Mouse (Mus musculus): ENCODE data around the gene Snrk. TPM values are rescaled to one million over a fixed set of nuclear protein-coding genes. Genes with fewer than 3 reads are reported as not detected.

The Snrk gene
- polyA plus RNA-seq (2015; fragmentation: Nextera tagmentation; extraction: Ambion mirVana), result 71.9 and 80.2 TPM in 2 replicates

- under 1% methylated on average over 67 of the region's 67 CpGs for WGBS
- Histone ChIP-seq H3K4me1 (replicated peaks) (peaks cover 25% of the 10 kb centered on the region), H3K9ac (peak within 1 kb of the TSS; percentile 93), H3K4me2 (peak within 1 kb of the TSS; percentile 84), H3K27ac (replicated peaks) (peak within 1 kb of the TSS; percentile 94), H3K9me3 (no peaks in the 10 kb centered on the region), H3K27me3 (no peaks in the 10 kb centered on the region), H3K36me3 (no peaks in the 10 kb centered on the region; the same call in 1 of the 2 replicates), H3K4me3 (peak within 1 kb of the TSS; percentile 86)
- ATAC-seq (ENCODE audit: low FRiP score, low read depth), result peak; percentile 97
These were observed at the start of gene Snrk for GRCm38 (mm10) chr9:122117112-122117616. Snrk (plus strand) TSS chr9:122117266.

- H3K9me3 ChIP-seq, result no peaks in the 10 kb centered on the region
- no peaks in the 10 kb centered on the region for H3K4me1 ChIP-seq (replicated peaks)
- WGBS, result 76% methylated on average over 2 of the region's 2 CpGs
- H3K4me2 ChIP-seq, result no peak overlapping the region
- no peaks in the 10 kb centered on the region for H3K36me3 ChIP-seq
- H3K4me3 ChIP-seq, result no peak overlapping the region
- H3K9ac ChIP-seq, result no peak overlapping the region
- no peak overlapping the region for H3K27ac ChIP-seq (replicated peaks)
- no peaks in the 10 kb centered on the region for H3K27me3 ChIP-seq
- no peak for ATAC-seq (ENCODE audit: low FRiP score, low read depth)
These were observed 49.4 kb upstream of the Snrk start for GRCm38 (mm10) chr9:122067654-122068053.

- H3K27me3 ChIP-seq, result no peaks in the 10 kb centered on the region
- H3K9ac ChIP-seq, result no peak overlapping the region
- no peak overlapping the region for H3K27ac ChIP-seq (replicated peaks)
- ATAC-seq (ENCODE audit: low FRiP score, low read depth), result no peak
- H3K36me3 ChIP-seq, result no peaks in the 10 kb centered on the region
- WGBS, result 80% methylated on average over 11 of the region's 11 CpGs
- H3K4me1 ChIP-seq (replicated peaks), result no peaks in the 10 kb centered on the region
- no peaks in the 10 kb centered on the region for H3K9me3 ChIP-seq
- no peak overlapping the region for H3K4me2 ChIP-seq
- no peak overlapping the region for H3K4me3 ChIP-seq
These were observed 47.4 kb upstream of the Snrk start for GRCm38 (mm10) chr9:122069560-122070174.

- no peak overlapping the region for H3K4me3 ChIP-seq
- no peaks in the 10 kb centered on the region for H3K27me3 ChIP-seq
- H3K9me3 ChIP-seq, result no peaks in the 10 kb centered on the region
- ATAC-seq (ENCODE audit: low FRiP score, low read depth), result no peak
- H3K4me2 ChIP-seq, result no peak overlapping the region
- H3K4me1 ChIP-seq (replicated peaks), result 0 out of 2 replicates have a peak, but pooled peaks cover 7% of the 10 kb centered on the region
- WGBS, result 61% methylated on average over 2 of the region's 2 CpGs
- H3K36me3 ChIP-seq, result no peaks in the 10 kb centered on the region
- no peak overlapping the region for H3K9ac ChIP-seq
- no peak overlapping the region for H3K27ac ChIP-seq (replicated peaks)
These were observed 43.1 kb upstream of the Snrk start for GRCm38 (mm10) chr9:122073980-122074379.

- H3K4me1 ChIP-seq (replicated peaks), result 0 out of 2 replicates have a peak, but pooled peaks cover 9% of the 10 kb centered on the region
- H3K9me3 ChIP-seq, result no peaks in the 10 kb centered on the region
- H3K4me2 ChIP-seq, result no peak overlapping the region
- no peak overlapping the region for H3K4me3 ChIP-seq
- no peaks in the 10 kb centered on the region for H3K36me3 ChIP-seq
- no peak overlapping the region for H3K9ac ChIP-seq
- 90% methylated on average over 13 of the region's 13 CpGs for WGBS
- no peak for ATAC-seq (ENCODE audit: low FRiP score, low read depth)
- no peaks in the 10 kb centered on the region for H3K27me3 ChIP-seq
- H3K27ac ChIP-seq (replicated peaks), result no peak overlapping the region
These were observed 42.5 kb upstream of the Snrk start for GRCm38 (mm10) chr9:122074575-122074974.

DNA sequence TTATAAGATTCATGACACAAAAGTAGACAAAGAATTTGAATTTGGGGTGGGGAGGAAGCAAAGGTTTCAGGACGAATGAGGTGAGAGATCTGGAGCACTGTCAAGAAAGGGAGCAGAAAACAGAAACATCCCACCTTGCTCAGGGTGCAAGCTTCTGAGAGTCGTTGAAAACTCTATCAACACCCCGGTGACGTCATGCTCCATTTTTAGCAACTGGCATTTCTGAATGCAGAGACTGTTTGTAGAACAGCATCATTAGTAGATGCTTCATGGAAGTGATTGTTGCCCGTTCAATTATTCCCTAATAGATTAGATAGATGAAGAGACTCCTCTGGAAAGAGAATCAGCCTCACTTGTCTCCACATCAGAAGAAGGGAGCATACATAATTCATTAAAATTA lies 38.6 kb upstream of the Snrk start:
- ATAC-seq (ENCODE audit: low FRiP score, low read depth), result no peak
- Histone ChIP-seq H3K27me3 (no peaks in the 10 kb centered on the region), H3K27ac (replicated peaks) (no peak overlapping the region), H3K4me3 (no peak overlapping the region), H3K4me1 (replicated peaks) (0 out of 2 replicates have a peak, but pooled peaks cover 9% of the 10 kb centered on the region), H3K9ac (no peak overlapping the region), H3K36me3 (no peaks in the 10 kb centered on the region), H3K9me3 (no peaks in the 10 kb centered on the region), H3K4me2 (no peak overlapping the region)
- 64% methylated on average over 5 of the region's 5 CpGs for WGBS

DNA sequence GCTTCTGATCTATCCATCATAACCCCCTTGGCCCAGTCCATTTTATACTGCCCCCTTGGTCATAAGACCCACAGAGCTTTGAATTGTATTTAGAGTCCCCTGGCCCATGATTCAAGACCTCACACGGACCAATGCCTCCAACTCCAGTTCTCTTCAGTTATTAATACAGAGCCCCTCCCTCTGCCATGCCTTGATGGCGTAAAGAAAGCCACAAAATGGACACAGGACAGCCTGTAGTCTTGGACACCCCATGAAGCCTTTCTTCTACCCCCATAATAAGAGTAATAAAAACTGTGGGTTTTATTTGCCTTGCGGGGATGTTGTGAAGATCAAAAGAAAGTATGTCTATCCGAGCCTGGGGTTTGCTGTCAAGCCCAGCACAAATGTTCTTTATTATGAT lies 33.4 kb upstream of the Snrk start:
- Histone ChIP-seq H3K4me2 (no peak overlapping the region), H3K4me1 (replicated peaks) (0 out of 2 replicates have a peak, but pooled peaks cover 8% of the 10 kb centered on the region), H3K27ac (replicated peaks) (peak overlapping the region; percentile 6; the same call in 1 of the 2 replicates), H3K27me3 (no peaks in the 10 kb centered on the region), H3K36me3 (no peaks in the 10 kb centered on the region), H3K4me3 (no peak overlapping the region), H3K9ac (no peak overlapping the region), H3K9me3 (no peaks in the 10 kb centered on the region)
- 72% methylated on average over 4 of the region's 4 CpGs for WGBS
- no peak for ATAC-seq (ENCODE audit: low FRiP score, low read depth)

DNA sequence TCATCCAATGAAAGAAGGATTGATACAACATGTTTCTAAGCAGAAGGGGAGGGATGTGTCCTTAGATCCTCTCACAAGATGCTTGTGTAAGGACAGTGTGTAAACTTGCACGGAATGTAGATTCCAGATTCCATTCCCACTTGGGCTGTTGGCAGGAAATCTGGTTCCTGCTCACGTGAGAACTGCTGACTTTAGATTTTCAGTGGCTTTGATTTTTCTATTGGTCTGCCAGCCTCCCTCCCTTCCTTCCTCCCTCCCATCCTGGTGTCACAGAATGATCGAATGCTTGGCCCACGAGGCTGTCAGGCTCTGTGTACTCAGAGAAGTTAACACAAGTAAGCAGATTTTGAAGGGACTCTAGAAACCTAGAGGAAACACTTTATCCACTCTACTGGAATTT lies 32.9 kb upstream of the Snrk start:
- no peak for ATAC-seq (ENCODE audit: low FRiP score, low read depth)
- 50% methylated on average over 4 of the region's 4 CpGs for WGBS

GRCm38 (mm10) chr9:122084636-122085035 lies 32.4 kb upstream of the Snrk start:
- Histone ChIP-seq H3K4me2 (no peak overlapping the region), H3K27me3 (no peaks in the 10 kb centered on the region), H3K36me3 (no peaks in the 10 kb centered on the region), H3K9me3 (no peaks in the 10 kb centered on the region), H3K4me3 (no peak overlapping the region), H3K9ac (no peak overlapping the region), H3K27ac (replicated peaks) (peak overlapping the region; percentile 74), H3K4me1 (replicated peaks) (0 out of 2 replicates have a peak, but pooled peaks cover 3% of the 10 kb centered on the region)
- WGBS, result 74% methylated on average over 4 of the region's 4 CpGs
- no peak for ATAC-seq (ENCODE audit: low FRiP score, low read depth)

More for the DNA sequence above, 32.9 kb upstream of the Snrk start:
- Histone ChIP-seq H3K27ac (replicated peaks) (peak overlapping the region; percentile 74), H3K4me3 (no peak overlapping the region), H3K27me3 (no peaks in the 10 kb centered on the region), H3K9me3 (no peaks in the 10 kb centered on the region), H3K9ac (no peak overlapping the region), H3K36me3 (no peaks in the 10 kb centered on the region), H3K4me2 (no peak overlapping the region), H3K4me1 (replicated peaks) (0 out of 2 replicates have a peak, but pooled peaks cover 3% of the 10 kb centered on the region)

- no peak for ATAC-seq (ENCODE audit: low FRiP score, low read depth)
- H3K9ac ChIP-seq, result no peak overlapping the region
- H3K4me2 ChIP-seq, result no peak overlapping the region
- WGBS, result 17% methylated on average over 6 of the region's 6 CpGs
- H3K4me1 ChIP-seq (replicated peaks), result 0 out of 2 replicates have a peak, but pooled peaks cover 3% of the 10 kb centered on the region
- no peak overlapping the region for H3K4me3 ChIP-seq
- peak overlapping the region; percentile 74 for H3K27ac ChIP-seq (replicated peaks)
- H3K27me3 ChIP-seq, result no peaks in the 10 kb centered on the region
- H3K36me3 ChIP-seq, result no peaks in the 10 kb centered on the region
- H3K9me3 ChIP-seq, result no peaks in the 10 kb centered on the region
These were observed 32.0 kb upstream of the Snrk start for GRCm38 (mm10) chr9:122085055-122085454.

GRCm38 (mm10) chr9:122085550-122086205 lies 31.4 kb upstream of the Snrk start:
- H3K4me2 ChIP-seq, result no peak overlapping the region
- no peaks in the 10 kb centered on the region for H3K27me3 ChIP-seq
- peak overlapping the region; percentile 74 for H3K27ac ChIP-seq (replicated peaks)
- 65% methylated on average over 3 of the region's 3 CpGs for WGBS
- H3K36me3 ChIP-seq, result no peaks in the 10 kb centered on the region
- H3K9me3 ChIP-seq, result no peaks in the 10 kb centered on the region
- H3K4me3 ChIP-seq, result no peak overlapping the region
- ATAC-seq (ENCODE audit: low FRiP score, low read depth), result peak; percentile 69
- H3K9ac ChIP-seq, result no peak overlapping the region
- H3K4me1 ChIP-seq (replicated peaks), result 0 out of 2 replicates have a peak, but pooled peaks cover 3% of the 10 kb centered on the region

- H3K4me3 ChIP-seq, result no peak overlapping the region
- 89% methylated on average over 6 of the region's 6 CpGs for WGBS
- H3K4me2 ChIP-seq, result no peak overlapping the region
- no peak overlapping the region for H3K9ac ChIP-seq
- H3K9me3 ChIP-seq, result no peaks in the 10 kb centered on the region
- H3K27ac ChIP-seq (replicated peaks), result no peak overlapping the region
- no peaks in the 10 kb centered on the region for H3K27me3 ChIP-seq
- ATAC-seq (ENCODE audit: low FRiP score, low read depth), result no peak
- H3K4me1 ChIP-seq (replicated peaks), result 0 out of 2 replicates have a peak, but pooled peaks cover 3% of the 10 kb centered on the region
- H3K36me3 ChIP-seq, result no peaks in the 10 kb centered on the region
These were observed 30.0 kb upstream of the Snrk start for GRCm38 (mm10) chr9:122087086-122087485.

All from hindbrain, embryonic 15.5 days (tissue).